Mouse (Mus musculus) megakaryocyte, adult 5-6 weeks (primary cell): ENCODE data around the gene Vmn2r85. TPM values are rescaled to one million over a fixed set of nuclear protein-coding genes. Genes with fewer than 3 reads are reported as not detected.

Source experiments
- total RNA-seq, 2 experiments: library from RNA; stranded (forward) in 1 of 2; stranded (reverse) in 1 of 2; fragments of 153-499, 151-499 nt in 1 of 2; fragments of 221-1000, 200-1000 nt in 1 of 2; gene quantifications; 2 replicates each; pipeline versions ENCODE4 v1.2.3 to v1.2.4; 2015 to 2017

Vmn2r85 gene
- total RNA-seq, 2 experiments from 2014 or later: not detected

Other genes starting within 250 kb of the Vmn2r85 start
- gene Olfr826, start 245.5 kb downstream of the Vmn2r85 start, total RNA-seq (2015): not detected in 2 replicates
- gene Olfr826, start 245.5 kb downstream of the Vmn2r85 start, total RNA-seq (2017): not detected in 2 replicates
- gene Olfr827, start 215.3 kb downstream of the Vmn2r85 start, total RNA-seq (2015): not detected in 2 replicates
- not detected in 2 replicates for gene Olfr827, start 215.3 kb downstream of the Vmn2r85 start, total RNA-seq (2017)
- gene Neurod4, start 149.5 kb downstream of the Vmn2r85 start, total RNA-seq (2015): not detected in 2 replicates
- gene Neurod4, start 149.5 kb downstream of the Vmn2r85 start, total RNA-seq (2017): not detected in 2 replicates
- gene Tespa1, start 106.8 kb downstream of the Vmn2r85 start, total RNA-seq (2015): 8.2 and 18.6 TPM in 2 replicates
- 15.5 and 32.0 TPM in 2 replicates for gene Tespa1, start 106.8 kb downstream of the Vmn2r85 start, total RNA-seq (2017)
- not detected in 2 replicates for gene Vmn2r84, start 35.4 kb downstream of the Vmn2r85 start, total RNA-seq (2015)
- not detected in 2 replicates for gene Vmn2r84, start 35.4 kb downstream of the Vmn2r85 start, total RNA-seq (2017)
- gene Vmn2r86, start 26.3 kb upstream of the Vmn2r85 start, total RNA-seq (2015): not detected in 2 replicates
- not detected in 2 replicates for gene Vmn2r86, start 26.3 kb upstream of the Vmn2r85 start, total RNA-seq (2017)
- gene Vmn2r87, start 67.7 kb upstream of the Vmn2r85 start, total RNA-seq (2015): not detected in 2 replicates
- not detected in 2 replicates for gene Vmn2r87, start 67.7 kb upstream of the Vmn2r85 start, total RNA-seq (2017)